Mouse (Mus musculus): ENCODE results near the gene Gm20388.
A peak's percentile ranks its signal among the peaks of the same experiment; 100 is the strongest.

Gene Gm20388

GRCm38 (mm10) chr8:124027831-124028230 lies 4117.2 kb downstream of the Gm20388 start:
- no peak for DNase-seq (ENCODE audit: low spot score)

- no peak for DNase-seq (ENCODE audit: low spot score)
These were observed 4122.8 kb downstream of the Gm20388 start for GRCm38 (mm10) chr8:124033400-124033799.

- DNase-seq (ENCODE audit: low spot score), result no peak
These were observed 4127.5 kb downstream of the Gm20388 start for GRCm38 (mm10) chr8:124038121-124038520.

GRCm38 (mm10) chr8:124039351-124039750 lies 4128.7 kb downstream of the Gm20388 start:
- no peak for DNase-seq (ENCODE audit: low spot score)

- no peak for DNase-seq (ENCODE audit: low spot score)
These were observed 4131.6 kb downstream of the Gm20388 start for GRCm38 (mm10) chr8:124042201-124042600.

- DNase-seq (ENCODE audit: low spot score), result no peak
These were observed 4133.8 kb downstream of the Gm20388 start for GRCm38 (mm10) chr8:124044421-124044820.

GRCm38 (mm10) chr8:124044931-124045330 lies 4134.3 kb downstream of the Gm20388 start:
- no peak for DNase-seq (ENCODE audit: low spot score)

- DNase-seq (ENCODE audit: low spot score), result no peak
These were observed 4135.2 kb downstream of the Gm20388 start for GRCm38 (mm10) chr8:124045856-124046255.

GRCm38 (mm10) chr8:124052110-124052509 lies 4141.5 kb downstream of the Gm20388 start:
- peak; percentile 68 for DNase-seq (ENCODE audit: low spot score)

GRCm38 (mm10) chr8:124052568-124052967 lies 4141.9 kb downstream of the Gm20388 start:
- DNase-seq (ENCODE audit: low spot score), result no peak

- DNase-seq (ENCODE audit: low spot score), result no peak
These were observed 4146.4 kb downstream of the Gm20388 start for GRCm38 (mm10) chr8:124056832-124057655.

- no peak for DNase-seq (ENCODE audit: low spot score)
These were observed 4155.9 kb downstream of the Gm20388 start for GRCm38 (mm10) chr8:124066325-124067058.

- no peak for DNase-seq (ENCODE audit: low spot score)
These were observed 4156.6 kb downstream of the Gm20388 start for GRCm38 (mm10) chr8:124067059-124067750.

GRCm38 (mm10) chr8:124070363-124071324 lies 4160.0 kb downstream of the Gm20388 start:
- no peak for DNase-seq (ENCODE audit: low spot score)

GRCm38 (mm10) chr8:124075977-124076376 lies 4165.3 kb downstream of the Gm20388 start:
- no peak for DNase-seq (ENCODE audit: low spot score)

GRCm38 (mm10) chr8:124076416-124076815 lies 4165.8 kb downstream of the Gm20388 start:
- no peak for DNase-seq (ENCODE audit: low spot score)

GRCm38 (mm10) chr8:124077377-124077776 lies 4166.7 kb downstream of the Gm20388 start:
- DNase-seq (ENCODE audit: low spot score), result no peak

- DNase-seq (ENCODE audit: low spot score), result peak; percentile 34
These were observed 4167.4 kb downstream of the Gm20388 start for GRCm38 (mm10) chr8:124077998-124078397.

GRCm38 (mm10) chr8:124078969-124079368 lies 4168.3 kb downstream of the Gm20388 start:
- no peak for DNase-seq (ENCODE audit: low spot score)

GRCm38 (mm10) chr8:124080467-124081326 lies 4170.1 kb downstream of the Gm20388 start:
- DNase-seq (ENCODE audit: low spot score), result no peak
